In the genomic region with DNA sequence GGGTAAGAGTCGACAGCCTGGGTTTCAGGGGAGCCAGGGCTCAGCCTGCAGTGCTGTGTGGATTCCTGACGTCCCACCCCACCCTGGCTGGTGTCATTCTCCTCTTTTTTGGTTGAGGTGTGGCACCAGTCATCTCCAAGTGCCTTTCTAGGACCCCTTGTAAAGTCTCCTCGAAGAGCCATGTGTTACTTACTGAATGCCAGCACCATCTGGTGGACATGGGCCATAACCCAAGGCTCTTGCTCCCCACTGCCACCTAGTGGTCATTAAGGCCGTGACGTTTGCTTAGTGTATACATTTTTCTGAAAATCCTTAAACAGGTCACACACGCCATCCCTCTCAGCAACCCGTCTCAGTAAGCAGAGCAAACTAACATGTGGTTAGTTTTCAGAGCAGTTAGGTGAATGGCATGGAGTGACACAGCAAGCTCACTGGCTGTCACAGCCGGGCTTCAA, we compare ENCODE assay signal across 9 mouse cellular contexts. TPM values are rescaled to one million over a fixed set of nuclear protein-coding genes. Genes with fewer than 3 reads are reported as not detected.
DNase-seq lines count a peak whose midpoint lies in the region; ATAC-seq lines count a peak whose summit lies in the region.
"Had no signal": no experiment of that assay in that cellular context is flagged by ENCODE, and none has a peak within 500 bp of the region (broad histone marks: within the 10 kb centered on the region; RNA-seq: fewer than 3 reads in every experiment).

No protein-coding gene starts in this region.

- ATAC-seq in cerebellum, adult (ENCODE audit: insufficient number of reproducible peaks, low FRiP score, low TSS enrichment) = peak; percentile 45; the same call in 1 of the 2 replicates
- peak; percentile 84 for ATAC-seq in forebrain, embryonic 15.5 days (replicated peaks)
- peak; percentile 77 for ATAC-seq in hindbrain, embryonic 12.5 days (ENCODE audit: low FRiP score)

- no peaks in the 10 kb centered on the region for H3K27me3 ChIP-seq in forebrain, embryonic 15.5 days
- no peaks in the 10 kb centered on the region for H3K27me3 ChIP-seq in hindbrain, embryonic 12.5 days

- no peak overlapping the region for H3K9ac ChIP-seq in forebrain, embryonic 15.5 days (replicated peaks)
- no peak overlapping the region for H3K9ac ChIP-seq in hindbrain, embryonic 12.5 days

- H3K4me2 ChIP-seq in forebrain, embryonic 15.5 days (replicated peaks) = no peak overlapping the region
- no peak overlapping the region for H3K4me2 ChIP-seq in hindbrain, embryonic 12.5 days (replicated peaks)

- no peaks in the 10 kb centered on the region for H3K9me3 ChIP-seq in forebrain, embryonic 15.5 days
- H3K9me3 ChIP-seq in hindbrain, embryonic 12.5 days (replicated peaks) = no peaks in the 10 kb centered on the region

- DNase-seq in MEL-GATA-1-ER (ENCODE audit: extremely low read depth, low read depth) = peak; percentile 85
- peak; percentile 66 for DNase-seq in layer of hippocampus, adult 9-11 months
- peak; percentile 81 for DNase-seq in lung, postnatal 10 days
- DNase-seq in retina, embryonic 14.5 days (ENCODE audit: low spot score) = peak; percentile 97
- peak; percentile 58 to 68 for DNase-seq in thymus, postnatal 36 days

- H3K36me3 ChIP-seq in forebrain, embryonic 15.5 days = no peaks in the 10 kb centered on the region
- H3K36me3 ChIP-seq in hindbrain, embryonic 12.5 days = no peaks in the 10 kb centered on the region

- H3K27ac ChIP-seq in forebrain, embryonic 15.5 days (replicated peaks) = no peak overlapping the region
- H3K27ac ChIP-seq in hindbrain, embryonic 12.5 days = no peak overlapping the region

- no peaks in the 10 kb centered on the region for H3K4me1 ChIP-seq in forebrain, embryonic 15.5 days
- no peaks in the 10 kb centered on the region for H3K4me1 ChIP-seq in hindbrain, embryonic 12.5 days

- H3K4me3 ChIP-seq in forebrain, embryonic 15.5 days = no peak overlapping the region
- H3K4me3 ChIP-seq in hindbrain, embryonic 12.5 days = no peak overlapping the region
- H3K4me3 ChIP-seq: myocyte had no signal

- WGBS in forebrain, embryonic 15.5 days = 20% methylated on average over 8 of the region's 8 CpGs
- WGBS in hindbrain, embryonic 12.5 days = 19% methylated on average over 8 of the region's 8 CpGs

RNA-seq across cellular contexts. Expression of gene Vps8, which starts 10.3 kb away (rescaled TPM):
- polyA plus RNA-seq in forebrain, embryonic 15.5 days (2015; fragmentation: Nextera tagmentation; extraction: Ambion mirVana) = 31.4 and 36.6 TPM in 2 replicates
- 28.0 and 33.8 TPM in 2 replicates for polyA plus RNA-seq in hindbrain, embryonic 12.5 days (2016; fragmentation: Nextera tagmentation; extraction: Ambion mirVana)
